Mouse (Mus musculus) CH12.LX (cell line): ENCODE data around the gene Zfp784. TPM values are rescaled to one million over a fixed set of nuclear protein-coding genes. Genes with fewer than 3 reads are reported as not detected.

Source experiments
- DNase-seq: peaks from one replicate; pipeline ENCODE4 v3.0.0-alpha.2; 2013; ENCODE audit errors: extremely low read depth
- H3K27ac ChIP-seq: 2 replicates; pipeline ENCODE4 v1.5.1; 2012; ENCODE audit warnings: low read depth, mild to moderate bottlenecking, control low read depth, moderate library complexity; ENCODE audit not compliant: insufficient read depth
- H3K27me3 ChIP-seq: replicated peaks from 2 replicates; pipeline ENCODE3; 2012; ENCODE audit warnings: inconsistent platforms
- H3K36me3 ChIP-seq, 2 experiments: replicated peaks in 1 of 2; 2 replicates each; pipeline versions ENCODE3 to v1.6.1; 2012; ENCODE audit warnings: inconsistent platforms in 1 of 2, low read length in 1 of 2, mild to moderate bottlenecking in 1 of 2, mixed read lengths in 1 of 2, moderate library complexity in 1 of 2; ENCODE audit not compliant: control insufficient read depth in 1 of 2, insufficient read depth in 1 of 2
- H3K4me1 ChIP-seq, 2 experiments: 2 replicates each; pipeline ENCODE4 v1.6.1; 2012; ENCODE audit warnings: inconsistent platforms in 1 of 2, moderate library complexity in 1 of 2; ENCODE audit not compliant: insufficient read depth in 2 of 2, control insufficient read depth in 1 of 2
- H3K4me2 ChIP-seq: 2 replicates; pipeline ENCODE4 v1.6.1; 2012; ENCODE audit warnings: low read depth, mild to moderate bottlenecking, control low read depth; ENCODE audit not compliant: poor library complexity, insufficient read depth, severe bottlenecking
- H3K4me3 ChIP-seq, 3 experiments: fragments of 150-350 bp in 1 of 3; sonication (generic) in 1 of 3; replicated peaks in 1 of 3; 2 replicates each; pipeline versions ENCODE3 to v1.5.1; 2011 to 2012; ENCODE audit warnings: low read depth in 2 of 3, low read length in 2 of 3, mild to moderate bottlenecking in 2 of 3, moderate library complexity in 2 of 3, control low read depth in 1 of 3, improper control_type of control experiment in 1 of 3, inconsistent platforms in 1 of 3, mixed read lengths in 1 of 3; ENCODE audit not compliant: poor library complexity in 1 of 3
- H3K79me2 ChIP-seq: replicated peaks from 2 replicates; pipeline ENCODE4 v1.6.1; 2012; ENCODE audit warnings: mild to moderate bottlenecking, moderate library complexity; ENCODE audit not compliant: control insufficient read depth, poor library complexity, insufficient read depth, severe bottlenecking; ENCODE audit errors: extremely low read depth
- H3K9ac ChIP-seq: 2 replicates; pipeline ENCODE4 v1.6.1; 2012; ENCODE audit warnings: low read depth, mild to moderate bottlenecking, control low read depth, moderate library complexity; ENCODE audit not compliant: insufficient read depth
- H3K9me3 ChIP-seq: replicated peaks from 2 replicates; pipeline ENCODE3; 2012; ENCODE audit warnings: low read length, inconsistent platforms, mixed read lengths
- BHLHE40 ChIP-seq: IDR thresholded peaks from 2 replicates; pipeline ENCODE4 v1.6.1; 2011; ENCODE audit warnings: mild to moderate bottlenecking, low read depth, low read length, improper control_type of control experiment
- ELF1 ChIP-seq: IDR thresholded peaks from 2 replicates; pipeline ENCODE4 v1.6.1; 2014; ENCODE audit warnings: low read depth, mild to moderate bottlenecking, inconsistent platforms, low read length, improper control_type of control experiment
- HCFC1 ChIP-seq: IDR thresholded peaks from 2 replicates; pipeline ENCODE4 v1.6.1; 2012; ENCODE audit warnings: low read depth, mild to moderate bottlenecking, inconsistent platforms, low read length, improper control_type of control experiment
- JUN ChIP-seq: IDR thresholded peaks from 2 replicates; pipeline ENCODE4 v1.6.1; 2011; ENCODE audit warnings: low read depth, mild to moderate bottlenecking, low read length, improper control_type of control experiment, moderate library complexity; ENCODE audit not compliant: insufficient read depth
- MAZ ChIP-seq: IDR thresholded peaks from 2 replicates; pipeline ENCODE4 v1.6.1; 2012; ENCODE audit warnings: low read depth, mild to moderate bottlenecking, inconsistent platforms, low read length, improper control_type of control experiment, moderate library complexity
- MEF2A ChIP-seq: IDR thresholded peaks from 2 replicates; pipeline ENCODE4 v1.6.1; 2014; ENCODE audit warnings: low read depth, mild to moderate bottlenecking, inconsistent platforms, low read length, improper control_type of control experiment, borderline replicate concordance
- NELFE ChIP-seq: IDR thresholded peaks from 2 replicates; pipeline ENCODE4 v1.6.1; 2011; ENCODE audit warnings: low read depth, low read length, improper control_type of control experiment
- TBP ChIP-seq: conservative IDR thresholded peaks from 2 replicates; pipeline ENCODE4 v1.6.1; 2011; ENCODE audit warnings: low read depth, low read length, improper control_type of control experiment
- ZC3H11A ChIP-seq: IDR thresholded peaks from 2 replicates; pipeline ENCODE4 v1.6.1; 2012; ENCODE audit warnings: low read depth, mild to moderate bottlenecking, inconsistent platforms, low read length, improper control_type of control experiment
- dilution Hi-C: fragments of 300-500 bp; cut with MboI; formaldehyde crosslinking; loops from 2 replicates; pipeline ENCODE4 v1.14.3; 2020; ENCODE audit warnings: low sequenced_read_pairs; ENCODE audit not compliant: extremely low pct_unique_long_range_greater_than_20kb, extremely low pct_ligation_motif_present
- in situ Hi-C: fragments of 300-500 bp; cut with MboI; formaldehyde crosslinking; loops from 3 replicates; pipeline ENCODE4 v1.14.3; 2019; ENCODE audit warnings: low sequenced_read_pairs, low pct_ligation_motif_present, low pct_unique_long_range_greater_than_20kb, mixed read lengths
- polyA plus RNA-seq: library from polyadenylated mRNA; unstranded; fragments of >175 nt; gene quantifications from 2 replicates; pipeline ENCODE4 v1.2.1, GENCODE M21; 2012; ENCODE audit warnings: low read depth; ENCODE audit not compliant: insufficient read length
- total RNA-seq, 2 experiments: library from RNA; depleted of rRNA; stranded (reverse); fragments of 300-350 nt in 1 of 2; fragments of >200 nt in 1 of 2; gene quantifications; 2 replicates each; pipeline ENCODE4 v1.2.3; 2012 to 2014

The Zfp784 gene
- total and polyA plus RNA-seq, 3 experiments: 0.53 to 1.5 (median 1.1) TPM

GRCm38 (mm10) chr7:5033818-5034217 is 4.4 kb downstream of the Zfp784 start, which contains the start of gene 4632433K11Rik:
Gene 4632433K11Rik, plus strand, starts transcription at chr7:5034118.
- in situ Hi-C loops: no loop called here
- dilution Hi-C loops: no loop called here
- no peak within 1 kb of the TSS for H3K4me2 ChIP-seq
- H3K4me3 ChIP-seq: no peak within 1 kb of the TSS
- no peak for TF ChIP-seq JUN
- no peaks in the 10 kb centered on the region for H3K27me3 ChIP-seq
- H3K4me1 ChIP-seq: peaks cover 0 to 9% of the 10 kb centered on the region in 2 experiments; a peak in 3 of 4 replicates
- H3K27ac ChIP-seq: no peak within 1 kb of the TSS
- peaks cover 45 to 73% of the 10 kb centered on the region in 2 experiments for H3K36me3 ChIP-seq
- no peak for DNase-seq
- H3K9ac ChIP-seq: no peak within 1 kb of the TSS
- H3K9me3 ChIP-seq: peaks cover 30% of the 10 kb centered on the region
- H3K79me2 ChIP-seq: 0 out of 2 replicates have a peak, but pooled peaks cover under 1% of the 10 kb centered on the region

- TF ChIP-seq NELFE: no peak
- TF ChIP-seq HCFC1: no peak
- TF ChIP-seq TBP: no peak
- H3K4me3 ChIP-seq: no peak overlapping the region
- DNase-seq: no peak
Observed at GRCm38 (mm10) chr7:5031496-5031895, 6.8 kb downstream of the Zfp784 start.

GRCm38 (mm10) chr7:5030554-5031275 is 7.5 kb downstream of the Zfp784 start:
- no peaks in the 10 kb centered on the region for H3K4me1 ChIP-seq
- no peak overlapping the region for H3K27ac ChIP-seq
- H3K4me3 ChIP-seq: no peak overlapping the region
- no peak for DNase-seq
- no peaks in the 10 kb centered on the region for H3K79me2 ChIP-seq
- H3K4me2 ChIP-seq: no peak overlapping the region
- TF ChIP-seq ZC3H11A (no peak), BHLHE40 (no peak), MAZ (no peak), JUN (no peak), ELF1 (no peak), MEF2A (no peak)
- peaks cover 33% of the 10 kb centered on the region for H3K9me3 ChIP-seq
- dilution Hi-C loops: no loop called here
- H3K9ac ChIP-seq: no peak overlapping the region
- peaks cover 62 to 95% of the 10 kb centered on the region in 2 experiments for H3K36me3 ChIP-seq
- H3K27me3 ChIP-seq: no peaks in the 10 kb centered on the region
- in situ Hi-C loops: no loop called here

More at GRCm38 (mm10) chr7:5031496-5031895, 6.8 kb downstream of the Zfp784 start:
- peaks cover 59 to 94% of the 10 kb centered on the region in 2 experiments for H3K36me3 ChIP-seq
- H3K27ac ChIP-seq: no peak overlapping the region
- H3K79me2 ChIP-seq: no peaks in the 10 kb centered on the region
- H3K4me2 ChIP-seq: no peak overlapping the region
- no peak overlapping the region for H3K9ac ChIP-seq
- H3K9me3 ChIP-seq: peaks cover 33% of the 10 kb centered on the region
- dilution Hi-C loops (no loop called here), in situ Hi-C loops (no loop called here)
- H3K4me1 ChIP-seq: no peaks in the 10 kb centered on the region
- H3K27me3 ChIP-seq: no peaks in the 10 kb centered on the region
